Mouse (Mus musculus) liver, postnatal 0 days (tissue): ENCODE measurements at regions not wholly inside any gene's neighbourhood (a gene's known extent, or its start where the extent isn't known, plus 50 kb on each side); places are given as distances from the start of the nearest gene placed in this dataset.

Experiments
- CTCF ChIP-seq: sonication (generic); IDR thresholded peaks from 2 replicates; pipeline ENCODE4 v1.5.1; 2016; ENCODE audit warnings: antibody characterized with exemption, low read depth
- EP300 ChIP-seq: IDR thresholded peaks from 2 replicates; pipeline ENCODE4 v1.6.1; 2016; ENCODE audit warnings: antibody characterized with exemption, low read depth, mild to moderate bottlenecking

GRCm38 (mm10) chr3:120473645-120474038 lies 689.4 kb upstream of the Ptbp2 start:
- TF ChIP-seq CTCF (no peak), EP300 (no peak)
